Mouse (Mus musculus) spleen, adult 2 months (tissue): ENCODE data around the gene Cd3g.

Experiments used
- CTCF ChIP-seq: fragments of 200-500 bp; IDR thresholded peaks from 2 replicates; pipeline ENCODE4 v1.5.1; 2011; ENCODE audit warnings: mild to moderate bottlenecking, inconsistent platforms; ENCODE audit not compliant: insufficient read depth, insufficient read length, insufficient replicate concordance; ENCODE audit errors: extremely low read depth
- POLR2A ChIP-seq: fragments of 200-500 bp; IDR thresholded peaks from 2 replicates; pipeline ENCODE4 v1.6.1; 2011; ENCODE audit warnings: low read depth, low read length, inconsistent platforms

DNA sequence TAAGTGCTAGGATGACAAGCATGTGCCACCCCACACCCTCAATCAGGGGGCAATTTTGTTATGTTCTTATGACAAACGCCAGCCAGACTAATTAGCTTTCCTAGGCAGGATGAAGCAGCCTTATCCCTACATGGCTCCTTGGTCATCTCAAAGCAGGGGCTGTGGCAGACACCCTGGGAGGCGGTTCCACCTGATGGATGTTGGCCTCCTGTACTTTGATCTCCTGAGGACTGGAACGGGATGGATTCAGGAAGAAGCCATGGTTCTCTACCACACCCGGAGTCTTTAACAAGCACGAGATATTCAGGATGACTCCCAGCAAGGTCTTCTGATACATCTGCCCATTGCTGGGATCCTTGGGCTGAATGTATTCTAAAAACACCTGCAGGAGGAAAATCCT is 32.4 kb downstream of the Cd3g start:
- TF ChIP-seq POLR2A (no peak), CTCF (no peak)
